Mouse (Mus musculus) ES-CJ7 (cell line): ENCODE results near the gene Cep57.

ENCODE experiments used
- DNase-seq: peaks from one replicate; pipeline ENCODE4 v3.0.0; 2011; ENCODE audit warnings: low read depth, low spot score

Cep57 gene

GRCm38 (mm10) chr9:13826832-13827405 lies at the start of gene Cep57:
TSS of gene Cep57 (minus strand) at chr9:13827107.
- DNase-seq: peak; percentile 98

- no peak for DNase-seq
Measured at GRCm38 (mm10) chr9:13875340-13875739, 48.4 kb upstream of the Cep57 start.

GRCm38 (mm10) chr9:13874359-13874758 lies 47.5 kb upstream of the Cep57 start:
- DNase-seq: peak; percentile 31

- no peak for DNase-seq
Measured at GRCm38 (mm10) chr9:13871631-13872030, 44.7 kb upstream of the Cep57 start.

- DNase-seq: no peak
Measured at GRCm38 (mm10) chr9:13867646-13868045, 40.7 kb upstream of the Cep57 start.

GRCm38 (mm10) chr9:13856777-13857176 lies 29.9 kb upstream of the Cep57 start:
- no peak for DNase-seq

GRCm38 (mm10) chr9:13856247-13856646 lies 29.3 kb upstream of the Cep57 start:
- DNase-seq: no peak

- DNase-seq: no peak
Measured at GRCm38 (mm10) chr9:13853876-13854275, 27.0 kb upstream of the Cep57 start.

- DNase-seq: peak; percentile 71
Measured at GRCm38 (mm10) chr9:13848481-13849480, 21.9 kb upstream of the Cep57 start.

GRCm38 (mm10) chr9:13847591-13847990 lies 20.7 kb upstream of the Cep57 start:
- DNase-seq: no peak

- no peak for DNase-seq
Measured at GRCm38 (mm10) chr9:13836726-13837125, 9.8 kb upstream of the Cep57 start.

GRCm38 (mm10) chr9:13835256-13835655 lies 8.3 kb upstream of the Cep57 start:
- no peak for DNase-seq

- DNase-seq: peak; percentile 69
Measured at GRCm38 (mm10) chr9:13828087-13828441, 1.2 kb upstream of the Cep57 start.

- peak; percentile 99 for DNase-seq
Measured at GRCm38 (mm10) chr9:13827406-13828086, 639 bp upstream of the Cep57 start, which contains the start of gene Fam76b. TSS of gene Fam76b (plus strand) at chr9:13827716.

- peak; percentile 76 for DNase-seq
Measured at GRCm38 (mm10) chr9:13826391-13826805, 509 bp downstream of the Cep57 start.

GRCm38 (mm10) chr9:13825896-13826295 lies 1.0 kb downstream of the Cep57 start:
- no peak for DNase-seq

- no peak for DNase-seq
Measured at GRCm38 (mm10) chr9:13820774-13821173, 6.1 kb downstream of the Cep57 start.

- no peak for DNase-seq
Measured at GRCm38 (mm10) chr9:13818369-13818768, 8.5 kb downstream of the Cep57 start.

- DNase-seq: peak; percentile 25
Measured at GRCm38 (mm10) chr9:13809937-13810336, 17.0 kb downstream of the Cep57 start.

GRCm38 (mm10) chr9:13807657-13808056 lies 19.2 kb downstream of the Cep57 start:
- no peak for DNase-seq

GRCm38 (mm10) chr9:13806854-13807253 lies 20.1 kb downstream of the Cep57 start:
- DNase-seq: no peak

GRCm38 (mm10) chr9:13804480-13804879 lies 22.4 kb downstream of the Cep57 start:
- DNase-seq: no peak
